Mouse (Mus musculus) hindbrain, embryonic 13.5 days (tissue): ENCODE results near the gene Gm8947. TPM values are rescaled to one million over a fixed set of nuclear protein-coding genes. Genes with fewer than 3 reads are reported as not detected.

ENCODE experiments used
- ATAC-seq: fragments of 200-750 bp; cut with Nextera tagmentation; 2 replicates; pipeline ENCODE4 v1.8.0; 2017; ENCODE audit warnings: moderate TSS enrichment; ENCODE audit not compliant: low FRiP score
- H3K27ac ChIP-seq: fragments of 300-500 bp; sonication (generic); 2 replicates; pipeline ENCODE4 v1.5.1; 2015; ENCODE audit warnings: inconsistent platforms, mild to moderate bottlenecking, moderate library complexity
- H3K27me3 ChIP-seq: fragments of 300-500 bp; sonication (generic); 2 replicates; pipeline ENCODE4 v1.6.1; 2015; ENCODE audit warnings: mild to moderate bottlenecking, inconsistent platforms
- H3K36me3 ChIP-seq: fragments of 300-500 bp; sonication (generic); 2 replicates; pipeline ENCODE4 v1.6.1; 2015; ENCODE audit warnings: mild to moderate bottlenecking, inconsistent platforms
- H3K4me1 ChIP-seq: fragments of 300-500 bp; sonication (generic); replicated peaks from 2 replicates; pipeline ENCODE4 v1.6.1; 2015; ENCODE audit warnings: inconsistent platforms
- H3K4me2 ChIP-seq: fragments of 300-500 bp; sonication (generic); 2 replicates; pipeline ENCODE4 v1.6.1; 2015; ENCODE audit warnings: inconsistent platforms, mild to moderate bottlenecking, moderate library complexity
- H3K4me3 ChIP-seq: fragments of 300-500 bp; sonication (generic); 2 replicates; pipeline ENCODE4 v1.5.1; 2015; ENCODE audit warnings: mild to moderate bottlenecking, inconsistent platforms
- H3K9ac ChIP-seq: fragments of 300-500 bp; sonication (generic); 2 replicates; pipeline ENCODE4 v1.6.1; 2015; ENCODE audit warnings: mild to moderate bottlenecking, inconsistent platforms
- H3K9me3 ChIP-seq: fragments of 300-500 bp; sonication (generic); 2 replicates; pipeline ENCODE4 v1.6.1; 2016; ENCODE audit warnings: inconsistent platforms
- WGBS: fragments of 180-500 bp; shearing (Covaris S2); methylation state at CpG from one replicate; pipeline ENCODE4 v1.1.7; 2015; 5-methylcytosine and 5-hydroxymethylcytosine counted together
- polyA plus RNA-seq: library from polyadenylated mRNA; unstranded; fragments of >200 nt; fragmentation: Nextera tagmentation; extraction: Ambion mirVana; gene quantifications from 2 replicates; pipeline ENCODE4 v1.2.1, GENCODE M21; 2015

Gm8947 gene
- polyA plus RNA-seq, 1 experiment from 2014 or later: not detected

DNA sequence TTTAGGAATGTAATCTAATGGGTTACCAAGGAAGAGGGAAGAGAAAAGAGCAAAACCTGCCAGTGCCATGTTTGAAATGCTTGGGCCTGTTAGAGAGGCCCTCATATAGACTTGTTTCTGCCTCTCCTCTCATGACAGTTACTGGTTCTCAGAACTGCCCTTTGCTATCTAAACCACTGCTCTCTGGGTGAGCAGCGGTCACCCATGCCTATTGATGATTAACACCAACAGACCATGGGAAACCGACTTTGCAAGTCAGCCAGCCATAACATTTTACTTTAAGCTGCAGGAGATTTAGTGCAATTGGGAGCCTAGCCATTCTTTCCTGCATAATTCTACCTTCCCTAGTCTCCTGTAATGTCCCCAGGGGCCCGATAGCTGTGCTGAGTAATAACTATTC lies 24.2 kb downstream of the Gm8947 start:
- no peak overlapping the region for H3K9ac ChIP-seq
- H3K4me3 ChIP-seq: no peak overlapping the region
- no peak overlapping the region for H3K4me2 ChIP-seq
- no peaks in the 10 kb centered on the region for H3K4me1 ChIP-seq
- WGBS: 71% methylated on average over 3 of the region's 3 CpGs
- no peaks in the 10 kb centered on the region for H3K9me3 ChIP-seq
- no peaks in the 10 kb centered on the region for H3K36me3 ChIP-seq
- no peaks in the 10 kb centered on the region for H3K27me3 ChIP-seq
- H3K27ac ChIP-seq: no peak overlapping the region
- ATAC-seq: no peak

DNA sequence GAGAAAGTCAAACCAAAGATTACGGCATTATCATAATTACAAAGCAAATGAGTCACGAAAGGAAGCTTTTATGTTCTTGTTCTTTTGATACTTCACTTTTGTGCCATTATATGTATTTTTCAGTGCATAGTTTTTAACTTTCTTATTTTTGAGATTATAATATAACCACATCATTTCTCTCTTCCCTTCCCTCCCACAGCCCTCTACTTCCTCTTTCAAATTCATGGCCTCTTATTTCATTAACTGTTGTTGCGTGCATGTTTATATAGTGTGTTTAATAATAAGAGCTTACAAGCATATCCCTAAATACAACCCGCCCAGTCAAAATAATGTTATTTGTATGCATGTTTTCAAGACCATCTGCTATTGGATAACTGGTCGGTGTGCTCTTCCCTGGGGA lies 26.9 kb downstream of the Gm8947 start:
- H3K27ac ChIP-seq: no peak overlapping the region
- H3K9ac ChIP-seq: no peak overlapping the region
- no peaks in the 10 kb centered on the region for H3K4me1 ChIP-seq
- H3K4me2 ChIP-seq: no peak overlapping the region
- no peaks in the 10 kb centered on the region for H3K36me3 ChIP-seq
- H3K4me3 ChIP-seq: no peak overlapping the region
- ATAC-seq: no peak
- 90% methylated on average over 5 of the region's 5 CpGs for WGBS
- H3K9me3 ChIP-seq: no peaks in the 10 kb centered on the region
- H3K27me3 ChIP-seq: no peaks in the 10 kb centered on the region

DNA sequence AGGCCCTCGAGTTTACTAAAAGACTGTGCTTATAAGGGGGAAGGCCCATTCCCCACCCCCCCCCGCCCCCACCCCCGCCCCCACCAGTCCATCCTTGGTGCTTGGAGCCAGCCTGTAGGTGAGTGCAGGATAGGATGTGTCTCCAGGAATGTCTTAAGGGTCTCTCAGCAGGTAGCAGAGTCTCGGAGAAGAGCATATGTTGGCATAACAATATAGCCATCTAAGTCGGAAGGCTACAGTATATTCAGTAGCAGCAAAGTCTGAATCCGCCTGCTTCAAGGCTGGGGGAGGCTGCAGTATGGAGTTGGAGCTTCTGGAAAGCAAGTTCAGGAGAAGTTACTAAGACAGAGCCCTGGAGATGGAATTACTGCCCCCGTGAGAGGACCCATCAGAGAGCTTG lies 27.9 kb downstream of the Gm8947 start:
- Histone ChIP-seq H3K9me3 (no peaks in the 10 kb centered on the region), H3K4me2 (no peak overlapping the region), H3K4me3 (no peak overlapping the region), H3K36me3 (no peaks in the 10 kb centered on the region), H3K9ac (no peak overlapping the region), H3K4me1 (no peaks in the 10 kb centered on the region), H3K27ac (no peak overlapping the region), H3K27me3 (no peaks in the 10 kb centered on the region)
- WGBS: 68% methylated on average over 7 of the region's 7 CpGs
- ATAC-seq: no peak

DNA sequence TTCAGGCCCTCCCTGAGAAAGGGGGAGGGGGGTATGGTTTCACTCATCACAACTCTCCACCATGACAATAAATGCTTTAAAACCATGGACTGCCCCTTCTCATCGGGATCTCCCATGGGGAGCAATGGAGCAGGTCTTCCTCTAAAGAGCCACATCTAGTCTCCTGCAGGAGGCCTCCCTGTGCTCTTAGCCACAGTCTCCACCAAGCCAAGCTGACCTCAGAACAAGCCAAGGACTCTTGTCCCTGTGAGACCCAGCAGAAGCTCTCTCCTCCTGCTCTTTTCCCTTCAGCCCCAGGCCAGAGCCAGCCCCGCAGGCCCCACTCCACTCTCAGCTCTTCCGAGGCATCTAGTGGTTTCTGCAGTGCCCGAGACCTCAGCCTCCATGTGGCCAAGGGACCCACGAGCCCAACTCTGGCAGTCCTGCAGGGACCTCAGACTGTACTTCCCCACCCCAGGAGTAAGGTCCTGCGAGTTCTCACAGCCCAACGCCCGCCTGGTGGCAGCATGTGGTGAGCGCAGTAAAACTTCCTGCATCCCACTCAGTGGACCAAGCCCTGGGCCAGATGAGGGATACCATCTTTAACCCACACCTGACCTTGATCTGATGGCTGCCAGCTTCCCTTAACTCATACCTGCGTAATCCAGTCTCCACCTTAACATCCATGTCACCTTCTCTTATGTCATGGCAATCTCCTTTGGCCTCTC lies 30.5 kb downstream of the Gm8947 start:
- Histone ChIP-seq H3K4me3 (no peak overlapping the region), H3K4me1 (no peaks in the 10 kb centered on the region), H3K9me3 (no peaks in the 10 kb centered on the region), H3K27ac (no peak overlapping the region), H3K9ac (no peak overlapping the region), H3K4me2 (no peak overlapping the region), H3K27me3 (no peaks in the 10 kb centered on the region), H3K36me3 (no peaks in the 10 kb centered on the region)
- 87% methylated on average over 10 of the region's 10 CpGs for WGBS
- ATAC-seq: no peak

DNA sequence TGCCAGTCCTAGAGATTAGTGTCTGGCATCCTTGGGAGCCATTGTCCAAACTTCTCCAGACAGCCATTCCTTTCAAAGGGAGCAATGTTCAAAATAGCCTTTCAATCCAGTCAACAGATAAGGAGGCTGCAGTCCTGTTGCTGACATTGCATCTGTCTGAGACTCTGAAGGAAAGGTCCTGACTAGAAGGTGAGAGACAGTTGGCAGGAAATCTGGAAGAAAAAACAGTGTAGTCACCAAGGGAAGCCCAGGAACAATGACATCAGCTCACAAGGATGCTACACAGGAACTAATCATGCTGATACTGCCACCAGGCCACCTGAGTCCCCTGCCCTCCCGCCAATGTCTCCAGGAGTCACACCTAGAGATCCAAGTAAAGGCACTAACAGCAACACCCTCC lies 31.2 kb downstream of the Gm8947 start:
- Histone ChIP-seq H3K4me1 (no peaks in the 10 kb centered on the region), H3K4me2 (no peak overlapping the region), H3K36me3 (no peaks in the 10 kb centered on the region), H3K9me3 (no peaks in the 10 kb centered on the region), H3K27ac (no peak overlapping the region), H3K9ac (no peak overlapping the region), H3K27me3 (no peaks in the 10 kb centered on the region), H3K4me3 (no peak overlapping the region)
- 84% methylated on average over 1 of the region's 1 CpGs for WGBS
- ATAC-seq: no peak

DNA sequence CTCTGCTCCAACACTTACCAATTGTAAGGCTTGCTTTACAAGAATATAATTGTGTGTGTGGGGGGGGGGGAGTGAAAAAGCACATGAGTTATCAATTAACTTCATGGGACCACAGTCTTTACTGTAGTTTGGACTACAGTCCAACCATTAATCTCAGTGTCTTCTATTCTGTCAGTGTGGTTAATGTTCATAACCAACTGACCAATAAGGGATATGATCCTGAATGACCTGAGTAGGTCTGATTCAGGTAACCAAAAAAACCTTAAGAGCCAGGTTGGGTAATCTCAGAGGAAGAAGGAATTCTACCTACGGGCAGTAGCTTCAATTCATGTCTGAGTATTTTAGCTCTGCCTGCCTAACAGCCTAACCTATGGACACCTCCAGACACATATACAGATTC lies 32.4 kb downstream of the Gm8947 start:
- no peaks in the 10 kb centered on the region for H3K36me3 ChIP-seq
- no peak overlapping the region for H3K4me2 ChIP-seq
- no peaks in the 10 kb centered on the region for H3K9me3 ChIP-seq
- H3K27ac ChIP-seq: no peak overlapping the region
- no peaks in the 10 kb centered on the region for H3K4me1 ChIP-seq
- WGBS: 91% methylated on average over 1 of the region's 1 CpGs
- H3K27me3 ChIP-seq: no peaks in the 10 kb centered on the region
- no peak overlapping the region for H3K9ac ChIP-seq
- no peak for ATAC-seq
- H3K4me3 ChIP-seq: no peak overlapping the region

DNA sequence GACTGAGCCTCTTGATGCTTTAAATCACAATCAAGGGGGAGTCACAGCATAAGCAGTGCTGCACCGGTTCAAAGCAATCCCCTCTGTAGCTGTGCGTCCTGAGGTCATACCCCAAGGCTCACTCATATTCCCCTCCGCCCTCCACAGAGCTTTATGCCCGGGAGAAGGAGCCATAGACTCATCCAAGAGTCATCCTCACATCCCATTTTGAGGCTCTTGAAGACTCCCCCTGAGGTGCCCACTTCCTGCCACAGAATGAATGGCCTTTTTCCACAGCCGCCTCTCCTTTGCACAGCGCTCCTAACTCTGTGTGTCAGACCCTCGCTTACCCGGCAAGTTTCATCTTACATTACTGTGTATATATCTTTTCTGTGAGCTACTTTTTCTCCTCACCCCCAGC lies 35.3 kb downstream of the Gm8947 start:
- H3K36me3 ChIP-seq: no peaks in the 10 kb centered on the region
- H3K4me2 ChIP-seq: no peak overlapping the region
- no peak overlapping the region for H3K4me3 ChIP-seq
- H3K27ac ChIP-seq: no peak overlapping the region
- no peak for ATAC-seq
- H3K9ac ChIP-seq: no peak overlapping the region
- no peaks in the 10 kb centered on the region for H3K27me3 ChIP-seq
- H3K4me1 ChIP-seq: no peaks in the 10 kb centered on the region
- H3K9me3 ChIP-seq: no peaks in the 10 kb centered on the region
- WGBS: 82% methylated on average over 8 of the region's 8 CpGs

DNA sequence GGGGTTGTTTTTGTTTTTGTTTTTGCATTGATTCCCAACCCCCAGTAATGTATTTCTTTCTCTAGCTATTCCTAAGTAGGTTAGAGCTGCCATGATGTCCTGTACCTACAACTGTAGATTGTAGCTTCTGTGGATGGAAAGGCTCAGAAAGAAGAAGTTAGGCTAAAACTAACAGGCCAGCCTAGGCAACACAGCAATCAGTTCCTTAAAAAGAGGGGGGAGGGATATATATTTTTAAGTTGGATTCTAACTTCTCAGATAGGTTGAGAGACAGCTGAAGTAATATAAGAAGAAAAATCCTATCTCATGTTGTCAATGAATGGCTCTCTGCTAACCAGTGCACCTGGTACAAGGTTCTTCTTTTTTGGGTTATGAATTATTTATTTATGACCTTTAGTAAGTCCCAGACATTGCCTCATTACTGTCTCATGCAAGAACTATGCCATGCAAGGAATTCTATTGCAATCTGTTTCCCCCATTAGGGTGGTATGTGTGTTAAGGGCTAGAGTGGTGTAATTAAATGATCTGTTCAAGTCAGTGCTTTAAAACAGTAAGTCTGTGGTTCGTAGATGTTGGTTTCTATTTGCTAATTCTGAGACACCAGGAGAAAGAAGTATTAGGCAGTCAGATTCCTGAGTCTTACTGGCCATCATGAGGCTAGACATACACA lies 36.3 kb downstream of the Gm8947 start:
- Histone ChIP-seq H3K4me1 (no peaks in the 10 kb centered on the region), H3K9ac (no peak overlapping the region), H3K27me3 (no peaks in the 10 kb centered on the region), H3K9me3 (no peaks in the 10 kb centered on the region), H3K27ac (no peak overlapping the region), H3K4me2 (no peak overlapping the region), H3K36me3 (no peaks in the 10 kb centered on the region), H3K4me3 (no peak overlapping the region)
- WGBS: 85% methylated on average over 1 of the region's 1 CpGs
- no peak for ATAC-seq

DNA sequence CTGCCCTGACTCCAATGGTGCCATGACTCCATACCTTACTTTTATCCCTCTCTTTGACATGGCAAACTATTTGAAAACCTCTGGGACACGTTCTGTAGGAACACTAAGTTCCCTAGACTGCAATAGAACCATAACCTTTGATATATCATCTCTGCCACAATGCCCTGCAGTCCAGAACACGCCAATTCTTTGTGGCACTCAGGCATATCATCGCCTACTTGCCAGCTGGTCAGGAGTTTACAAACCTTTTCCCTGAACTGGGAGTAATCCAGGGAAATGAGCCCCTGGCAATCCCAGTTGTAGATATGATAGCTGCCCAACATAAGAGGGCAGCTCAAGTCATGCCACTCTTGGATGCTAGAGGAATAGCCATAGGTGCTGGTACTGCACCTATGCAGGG lies 40.2 kb downstream of the Gm8947 start:
- Histone ChIP-seq H3K27me3 (no peaks in the 10 kb centered on the region), H3K36me3 (no peaks in the 10 kb centered on the region), H3K9ac (no peak overlapping the region), H3K4me3 (no peak overlapping the region), H3K4me1 (no peaks in the 10 kb centered on the region), H3K9me3 (no peaks in the 10 kb centered on the region), H3K4me2 (no peak overlapping the region), H3K27ac (no peak overlapping the region)
- WGBS: 84% methylated on average over 3 of the region's 3 CpGs
- ATAC-seq: no peak

DNA sequence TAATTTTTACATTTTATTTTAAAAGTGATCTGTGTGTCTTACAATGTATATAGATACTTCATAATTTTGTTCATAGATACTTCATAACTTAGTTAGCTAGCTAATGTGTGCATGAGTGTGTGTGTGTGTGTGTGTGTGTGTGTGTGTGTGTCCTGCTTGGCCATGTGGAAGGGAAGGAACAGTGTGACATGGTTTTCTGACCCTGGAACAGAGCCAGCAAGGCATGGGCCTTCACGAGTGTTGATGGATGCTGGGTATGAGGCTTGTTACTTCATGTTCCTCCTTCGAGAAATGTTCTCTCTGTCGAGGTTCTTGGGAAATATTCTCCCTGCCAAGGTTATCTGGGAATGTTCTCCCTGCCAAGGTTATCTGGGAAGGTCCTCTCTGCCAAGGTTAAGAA lies 41.6 kb downstream of the Gm8947 start:
- Histone ChIP-seq H3K4me2 (no peak overlapping the region), H3K27ac (no peak overlapping the region), H3K27me3 (no peaks in the 10 kb centered on the region), H3K4me1 (no peaks in the 10 kb centered on the region), H3K36me3 (no peaks in the 10 kb centered on the region), H3K4me3 (no peak overlapping the region), H3K9ac (no peak overlapping the region), H3K9me3 (no peaks in the 10 kb centered on the region)
- 93% methylated on average over 3 of the region's 3 CpGs for WGBS
- ATAC-seq: no peak

DNA sequence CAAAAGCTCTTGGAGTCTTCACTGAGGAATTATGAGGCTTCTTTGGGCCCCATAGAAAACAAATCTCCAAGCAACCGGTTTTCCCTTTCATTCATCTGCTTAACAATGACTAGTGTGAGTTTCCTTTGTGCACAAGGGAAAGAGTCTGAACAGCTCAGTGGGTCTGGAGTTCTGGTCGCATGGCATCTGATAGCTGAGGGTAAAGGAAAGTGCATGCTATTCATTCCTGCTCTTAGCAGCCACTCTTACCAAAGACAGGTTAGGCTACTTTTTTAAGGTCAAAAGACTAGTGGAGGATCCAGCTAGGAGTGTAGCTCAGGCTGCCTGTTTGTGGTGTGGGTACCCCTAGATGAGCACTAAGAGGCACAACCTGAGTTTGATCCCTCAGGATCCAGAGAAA lies 43.4 kb downstream of the Gm8947 start:
- Histone ChIP-seq H3K4me3 (no peak overlapping the region), H3K4me2 (no peak overlapping the region), H3K36me3 (no peaks in the 10 kb centered on the region), H3K4me1 (no peaks in the 10 kb centered on the region), H3K27me3 (no peaks in the 10 kb centered on the region), H3K27ac (no peak overlapping the region), H3K9me3 (no peaks in the 10 kb centered on the region), H3K9ac (no peak overlapping the region)
- 11% methylated on average over 2 of the region's 2 CpGs for WGBS
- ATAC-seq: no peak

DNA sequence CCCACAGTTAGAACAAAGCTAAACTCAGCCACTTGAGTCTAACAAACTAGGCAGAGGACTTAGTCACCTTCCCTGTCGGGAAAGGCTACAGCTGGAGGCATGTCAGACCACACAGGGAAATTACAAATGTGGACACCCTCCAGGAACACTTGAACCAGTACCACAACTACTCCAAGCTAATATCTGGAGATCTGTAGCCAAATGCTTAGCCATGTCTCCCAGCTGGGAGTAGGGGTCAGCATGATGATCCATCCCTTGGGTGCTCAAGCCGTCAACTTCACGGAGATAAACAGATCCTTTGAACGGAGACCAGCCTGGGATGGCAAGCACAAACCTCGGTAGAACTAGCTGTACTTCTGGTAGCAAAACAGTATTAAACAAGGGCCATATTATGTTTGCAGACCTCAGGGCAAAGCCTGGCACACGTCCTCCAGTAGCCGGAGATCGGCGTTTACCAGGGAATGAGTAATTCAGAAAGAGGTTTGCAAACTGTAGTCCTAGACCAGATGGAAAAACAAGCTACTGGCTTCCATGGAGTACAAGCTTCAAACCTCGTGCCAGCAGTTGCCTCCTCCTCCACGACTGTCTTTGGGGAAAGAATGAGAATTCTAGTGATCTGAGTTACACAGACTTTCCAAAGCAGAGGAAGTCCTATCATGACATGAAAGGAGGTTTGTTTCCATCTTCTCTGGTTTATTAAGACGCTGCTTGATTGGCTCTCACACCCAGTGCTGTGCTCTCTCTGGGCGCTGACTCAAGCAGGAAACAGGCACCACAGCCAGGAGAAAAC lies 44.2 kb downstream of the Gm8947 start:
- Histone ChIP-seq H3K9me3 (no peaks in the 10 kb centered on the region), H3K4me1 (no peaks in the 10 kb centered on the region), H3K4me2 (no peak overlapping the region), H3K27ac (no peak overlapping the region), H3K9ac (no peak overlapping the region), H3K27me3 (no peaks in the 10 kb centered on the region), H3K36me3 (no peaks in the 10 kb centered on the region), H3K4me3 (no peak overlapping the region)
- ATAC-seq: no peak
- WGBS: 79% methylated on average over 13 of the region's 13 CpGs

DNA sequence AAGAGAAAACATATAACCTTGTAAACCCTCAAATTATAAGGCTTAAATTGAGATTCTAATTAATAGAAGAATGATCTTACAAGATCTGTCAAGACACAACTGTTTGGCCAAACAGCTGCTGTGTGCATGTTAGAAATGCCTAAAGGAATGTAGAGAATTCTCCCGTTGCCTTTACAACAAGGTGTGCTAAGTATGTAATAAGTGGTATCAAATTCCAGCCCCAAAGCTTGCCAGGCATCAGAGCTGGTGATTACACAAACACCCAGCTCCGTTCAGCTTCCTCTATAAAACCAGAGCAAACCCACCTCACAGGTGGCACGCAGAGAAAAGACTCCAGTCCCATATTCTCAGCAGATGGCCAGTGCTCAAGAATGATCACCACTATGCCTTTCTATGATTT lies 45.6 kb downstream of the Gm8947 start:
- Histone ChIP-seq H3K4me3 (no peak overlapping the region), H3K27me3 (no peaks in the 10 kb centered on the region), H3K4me2 (no peak overlapping the region), H3K9me3 (no peaks in the 10 kb centered on the region), H3K36me3 (no peaks in the 10 kb centered on the region), H3K27ac (no peak overlapping the region), H3K9ac (no peak overlapping the region), H3K4me1 (no peaks in the 10 kb centered on the region)
- WGBS: 93% methylated on average over 3 of the region's 3 CpGs
- no peak for ATAC-seq
